In genomic region chr6:143066859-143067258, GRCm38 (mm10) we compare ENCODE assay signal across 21 mouse cellular contexts. TPM values are rescaled to one million over a fixed set of nuclear protein-coding genes. Genes with fewer than 3 reads are reported as not detected.
DNase-seq lines count a peak whose midpoint lies in the region; ATAC-seq lines count a peak whose summit lies in the region.
"Had no signal": no experiment of that assay in that cellular context is flagged by ENCODE, and none has a peak within 500 bp of the region (broad histone marks: within the 10 kb centered on the region; RNA-seq: fewer than 3 reads in every experiment).

No protein-coding gene starts in this region.

- peaks cover 66% of the 10 kb centered on the region for H3K36me3 ChIP-seq in erythroblast, embryonic 14.5 days (ENCODE audit: control insufficient read depth)
- peaks cover 4% of the 10 kb centered on the region for H3K36me3 ChIP-seq in liver, embryonic 16.5 days (ENCODE audit: control insufficient read depth, insufficient read depth)

- peak overlapping the region; percentile 19 for H3K4me3 ChIP-seq in erythroblast, embryonic 14.5 days (replicated peaks)
- no peak overlapping the region for H3K4me3 ChIP-seq in liver, embryonic 16.5 days (ENCODE audit: low read depth, low read length)
- H3K4me3 ChIP-seq: forebrain, embryonic 10.5 days; heart, embryonic 13.5 days; hindbrain, embryonic 13.5 days; kidney, embryonic 15.5 days; limb, embryonic 15.5 days had no signal

- no peak for ATAC-seq in erythroblast, adult 5-6 weeks (replicated peaks; ENCODE audit: low FRiP score, poor library complexity, severe bottlenecking)
- peak; percentile 74 for ATAC-seq in activated CD4-positive, CD25-positive, alpha-beta regulatory T cell, adult 4 months
- no peak for ATAC-seq in liver, embryonic 16.5 days (ENCODE audit: low read depth)
- ATAC-seq: forebrain, postnatal 0 days; intestine, postnatal 0 days had no signal

- no peaks in the 10 kb centered on the region for H3K9me3 ChIP-seq in erythroblast, embryonic 14.5 days (ENCODE audit: control insufficient read depth, low read length)
- no peaks in the 10 kb centered on the region for H3K9me3 ChIP-seq in liver, embryonic 16.5 days (replicated peaks; ENCODE audit: control insufficient read depth, low read length)
- H3K9me3 ChIP-seq: forebrain, embryonic 10.5 days; heart, embryonic 13.5 days; hindbrain, embryonic 13.5 days; kidney, embryonic 15.5 days; limb, embryonic 15.5 days had no signal

- 41% methylated on average over 9 of the region's 9 CpGs for WGBS in liver, embryonic 16.5 days (ENCODE audit: insufficient replicate concordance)

- no peaks in the 10 kb centered on the region for H3K27me3 ChIP-seq in erythroblast, embryonic 14.5 days (ENCODE audit: control insufficient read depth)
- no peaks in the 10 kb centered on the region for H3K27me3 ChIP-seq in liver, embryonic 16.5 days (ENCODE audit: control insufficient read depth, insufficient read depth, low read depth, low read length)
- H3K27me3 ChIP-seq: heart, embryonic 13.5 days; hindbrain, embryonic 13.5 days; kidney, embryonic 15.5 days; limb, embryonic 15.5 days had no signal

- peak; percentile 34 to 44 for DNase-seq in thymus, postnatal 36 days
- DNase-seq in lung, postnatal 4 days = no peak
- DNase-seq in left cerebral cortex, adult 11 months (ENCODE audit: low spot score) = no peak
- no peak for DNase-seq in cerebellum, postnatal 4 days (ENCODE audit: low spot score in 2 of 2)
- DNase-seq: adrenal gland, adult 2 months; cerebellum, adult 9-11 months; forebrain, postnatal 0 days; lung, postnatal 10 days; midbrain, embryonic 14.5 days; right cerebral cortex, postnatal 14 days; spleen, adult 18-20 months had no signal

- H3K4me1 ChIP-seq in erythroblast, embryonic 14.5 days (ENCODE audit: control insufficient read depth) = peaks cover 65% of the 10 kb centered on the region
- peaks cover 21% of the 10 kb centered on the region for H3K4me1 ChIP-seq in liver, embryonic 16.5 days (ENCODE audit: control insufficient read depth, low read depth, low read length)
- H3K4me1 ChIP-seq: kidney, embryonic 15.5 days; limb, embryonic 15.5 days had no signal

- H3K27ac ChIP-seq in liver, embryonic 16.5 days (ENCODE audit: low read length) = no peak overlapping the region
- H3K27ac ChIP-seq: forebrain, embryonic 10.5 days; heart, embryonic 13.5 days; hindbrain, embryonic 13.5 days; kidney, embryonic 15.5 days; limb, embryonic 15.5 days had no signal

- H3K9ac ChIP-seq in liver, embryonic 16.5 days (ENCODE audit: low read depth, low read length) = peak overlapping the region; percentile 47; the same call in 1 of the 2 replicates
- H3K9ac ChIP-seq: forebrain, postnatal 0 days; heart, embryonic 13.5 days; hindbrain, embryonic 13.5 days; kidney, embryonic 15.5 days; limb, embryonic 15.5 days had no signal

- no peak overlapping the region for H3K4me2 ChIP-seq in liver, embryonic 16.5 days (ENCODE audit: low read depth, low read length)
- H3K4me2 ChIP-seq: heart, embryonic 13.5 days; hindbrain, embryonic 13.5 days; kidney, embryonic 15.5 days; limb, embryonic 15.5 days had no signal

RNA-seq across cellular contexts. Expression of gene C2cd5, which starts 33.1 kb away (rescaled TPM):
- polyA plus RNA-seq in erythroblast, embryonic 14.5 days (2012) = 3.7 and 4.5 TPM in 2 replicates
- total RNA-seq in erythroblast, adult 5-6 weeks (2015; ENCODE audit: low replicate concordance) = 108 and 122 TPM in 2 replicates
- total RNA-seq in erythroblast, adult 5-6 weeks (2017; ENCODE audit: low replicate concordance) = 98.8 and 106 TPM in 2 replicates
- polyA plus RNA-seq in activated CD4-positive, CD25-positive, alpha-beta regulatory T cell, adult 4 months (2017; shearing (Covaris generic)) = 10 to 100 TPM; 53.0 to 58.6 TPM
- polyA plus RNA-seq in liver, embryonic 16.5 days (2015; fragmentation: Nextera tagmentation; extraction: Ambion mirVana) = 18.4 and 18.5 TPM in 2 replicates

Comparison
In these comparisons a context has a peak if more than half of its experiments do, and no peak if none do; other contexts are left out.
1. DNase-seq: peak in thymus, postnatal 36 days (2 of 2); none in lung, postnatal 4 days (0 of 2), left cerebral cortex, adult 11 months (single experiment) and cerebellum, postnatal 4 days (0 of 2).